Mouse (Mus musculus) MEL (cell line): ENCODE measurements around the gene Gm42791.

Source experiments
- CTCF ChIP-seq, 3 experiments: IDR thresholded peaks in 2 of 3; conservative IDR thresholded peaks in 1 of 3; 2 replicates each; pipeline ENCODE4 v1.5.1; 2011 to 2012; ENCODE audit warnings: low read length in 3 of 3, low read depth in 2 of 3, mild to moderate bottlenecking in 2 of 3, improper control_type of control experiment in 1 of 3, inconsistent platforms in 1 of 3, mixed read lengths in 1 of 3, moderate library complexity in 1 of 3; ENCODE audit not compliant: control insufficient read depth in 1 of 3, insufficient read depth in 1 of 3, poor library complexity in 1 of 3, severe bottlenecking in 1 of 3
- ETS1 ChIP-seq: IDR thresholded peaks from 2 replicates; pipeline ENCODE4 v1.6.1; 2012; ENCODE audit warnings: low read depth, mild to moderate bottlenecking, inconsistent platforms, low read length, improper control_type of control experiment, moderate library complexity
- GABPA ChIP-seq: IDR thresholded peaks from 2 replicates; pipeline ENCODE4 v1.6.1; 2012; ENCODE audit warnings: low read depth, mild to moderate bottlenecking, inconsistent platforms, low read length, improper control_type of control experiment, moderate library complexity
- MAX ChIP-seq: IDR thresholded peaks from 2 replicates; pipeline ENCODE4 v1.6.1; 2011; ENCODE audit warnings: low read length, improper control_type of control experiment
- MAZ ChIP-seq: IDR thresholded peaks from 2 replicates; pipeline ENCODE4 v1.6.1; 2012; ENCODE audit warnings: low read depth, mild to moderate bottlenecking, inconsistent platforms, low read length, improper control_type of control experiment
- MYB ChIP-seq: IDR thresholded peaks from 2 replicates; pipeline ENCODE4 v1.6.1; 2011; ENCODE audit warnings: mild to moderate bottlenecking, low read depth, low read length, improper control_type of control experiment
- POLR2AphosphoS2 ChIP-seq: IDR thresholded peaks from 2 replicates; pipeline ENCODE4 v1.6.1; 2011; ENCODE audit warnings: low read length, improper control_type of control experiment
- RCOR1 ChIP-seq: IDR thresholded peaks from 2 replicates; pipeline ENCODE4 v1.6.1; 2012; ENCODE audit warnings: low read depth, mild to moderate bottlenecking, inconsistent platforms, low read length, improper control_type of control experiment
- UBTF ChIP-seq: IDR thresholded peaks from 2 replicates; pipeline ENCODE4 v1.6.1; 2012; ENCODE audit warnings: low read depth, mild to moderate bottlenecking, inconsistent platforms, low read length, improper control_type of control experiment, moderate library complexity, borderline replicate concordance; ENCODE audit not compliant: insufficient read depth

GRCm38 (mm10) chr5:149039825-149040224 lies 44.9 kb upstream of the Gm42791 start:
- TF ChIP-seq MYB (no peak), RCOR1 (no peak), CTCF (IDR thresholded peaks at IDR 0.05 in 2 of 3, conservative IDR thresholded peaks at IDR 0.05 in 1 of 3; ENCODE audit: control insufficient read depth in 1 of 3, insufficient read depth in 1 of 3, low read depth in 2 of 3, low read length in 3 of 3, poor library complexity in 1 of 3, severe bottlenecking in 1 of 3) (peak in 2 of 3 experiments; percentile 83 to 97), MAZ (no peak), MAX (no peak), GABPA (no peak), POLR2AphosphoS2 (no peak), UBTF (no peak), ETS1 (no peak)
